Mouse (Mus musculus) heart, adult 9 months (tissue): ENCODE results near the gene Sema3b.

ENCODE experiments used
- DNase-seq, 2 experiments: peaks; one replicate each; pipeline ENCODE4 v3.0.0; 2022; ENCODE audit warnings: low spot score in 2 of 2

Sema3b gene

DNA sequence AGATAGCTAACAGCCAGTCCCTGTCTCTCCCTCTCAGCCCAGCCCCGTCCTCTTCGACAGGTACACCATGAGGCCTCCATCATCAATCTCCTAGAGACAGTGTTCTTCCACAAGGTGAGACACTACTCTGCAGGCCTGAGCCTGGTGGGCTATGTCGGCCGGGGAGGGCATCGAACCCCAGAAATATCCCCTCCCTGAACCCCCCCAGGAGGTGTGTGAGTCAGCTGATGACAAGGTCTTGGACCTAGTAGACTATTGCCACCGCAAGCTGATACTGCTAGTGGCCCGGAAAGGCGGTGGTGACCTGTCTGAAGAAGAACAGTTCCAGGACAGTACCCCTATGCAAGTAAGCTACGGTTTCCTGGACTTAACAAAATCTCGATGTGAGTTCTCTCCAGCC is 60.2 kb downstream of the Sema3b start:
- DNase-seq: no peak

DNA sequence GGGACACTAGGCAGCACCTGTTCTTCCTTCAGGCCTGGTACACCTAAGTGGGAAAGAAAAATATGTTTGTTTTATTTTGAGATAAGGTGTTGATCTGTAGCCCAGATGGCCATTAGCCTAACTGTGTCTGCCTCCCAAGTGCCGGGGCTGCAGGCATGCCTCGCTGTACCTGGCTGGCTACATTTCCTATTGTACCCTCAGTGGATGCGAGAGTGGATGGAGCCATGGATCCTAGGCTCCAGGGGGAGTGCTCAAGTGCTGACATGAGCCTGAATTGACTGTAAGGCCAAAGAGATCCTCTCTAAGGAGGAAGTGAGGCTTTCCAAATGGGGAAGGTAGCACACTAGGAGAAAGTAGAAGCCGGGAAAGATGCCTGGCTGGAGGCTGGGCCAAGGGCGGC is 61.1 kb downstream of the Sema3b start:
- DNase-seq: no peak
